Mouse (Mus musculus) embryonic facial prominence, embryonic 10.5 days (tissue): ENCODE results near the gene Tmem274. TPM values are rescaled to one million over a fixed set of nuclear protein-coding genes. Genes with fewer than 3 reads are reported as not detected.
"Not testable (repeated sequence)": the region's sequence is repeated elsewhere in the genome, so short reads cannot be mapped to it uniquely, and the experiment has no call there.

ENCODE experiments used
- DNase-seq: peaks from one replicate; pipeline ENCODE4 v3.0.0-alpha.2; 2017; ENCODE audit warnings: low spot score
- H3K27ac ChIP-seq: fragments of 300-500 bp; sonication (generic); replicated peaks from 2 replicates; pipeline ENCODE4 v1.5.1; 2016; ENCODE audit warnings: mild to moderate bottlenecking
- H3K27me3 ChIP-seq: fragments of 300-500 bp; sonication (generic); replicated peaks from 2 replicates; pipeline ENCODE4 v1.6.1; 2016; ENCODE audit warnings: low read depth, mild to moderate bottlenecking; ENCODE audit not compliant: poor library complexity, severe bottlenecking
- H3K36me3 ChIP-seq: fragments of 300-500 bp; sonication (generic); replicated peaks from 2 replicates; pipeline ENCODE4 v1.6.1; 2016; ENCODE audit warnings: mild to moderate bottlenecking, moderate library complexity
- H3K4me1 ChIP-seq: fragments of 300-500 bp; sonication (generic); 2 replicates; pipeline ENCODE4 v1.6.1; 2016
- H3K4me3 ChIP-seq: fragments of 300-500 bp; sonication (generic); 2 replicates; pipeline ENCODE4 v1.5.1; 2016; ENCODE audit warnings: mild to moderate bottlenecking, moderate library complexity
- H3K9me3 ChIP-seq: fragments of 300-500 bp; sonication (generic); 2 replicates; pipeline ENCODE4 v1.6.1; 2016; ENCODE audit warnings: mild to moderate bottlenecking
- WGBS: fragments of 180-500 bp; shearing (Covaris S2); methylation state at CpG from one replicate; pipeline ENCODE4 v1.1.7; 2016; 5-methylcytosine and 5-hydroxymethylcytosine counted together
- polyA plus RNA-seq: library from polyadenylated mRNA; unstranded; fragments of >200 nt; fragmentation: Nextera tagmentation; extraction: Ambion mirVana; gene quantifications from 2 replicates; pipeline ENCODE4 v1.2.1, GENCODE M21; 2016

Tmem274 gene
- polyA plus RNA-seq, 1 experiment from 2014 or later: 0.77 TPM

- H3K4me3 ChIP-seq, H3K27me3 ChIP-seq, H3K36me3 ChIP-seq, H3K4me1 ChIP-seq, H3K9me3 ChIP-seq, H3K27ac ChIP-seq, DNase-seq: not testable (repeated sequence)
- WGBS: 86% methylated on average over 27 of the region's 27 CpGs
Measured at GRCm38 (mm10) chr4:149457163-149457562, 20.0 kb upstream of the Tmem274 start.

GRCm38 (mm10) chr4:149457831-149458430 is 19.2 kb upstream of the Tmem274 start:
- H3K27me3 ChIP-seq: no peaks in the 10 kb centered on the region
- no peaks in the 10 kb centered on the region for H3K9me3 ChIP-seq
- H3K27ac ChIP-seq: no peak overlapping the region
- 82% methylated on average over 6 of the region's 6 CpGs for WGBS
- H3K4me1 ChIP-seq: no peaks in the 10 kb centered on the region
- no peaks in the 10 kb centered on the region for H3K36me3 ChIP-seq
- no peak overlapping the region for H3K4me3 ChIP-seq
- no peak for DNase-seq

DNA sequence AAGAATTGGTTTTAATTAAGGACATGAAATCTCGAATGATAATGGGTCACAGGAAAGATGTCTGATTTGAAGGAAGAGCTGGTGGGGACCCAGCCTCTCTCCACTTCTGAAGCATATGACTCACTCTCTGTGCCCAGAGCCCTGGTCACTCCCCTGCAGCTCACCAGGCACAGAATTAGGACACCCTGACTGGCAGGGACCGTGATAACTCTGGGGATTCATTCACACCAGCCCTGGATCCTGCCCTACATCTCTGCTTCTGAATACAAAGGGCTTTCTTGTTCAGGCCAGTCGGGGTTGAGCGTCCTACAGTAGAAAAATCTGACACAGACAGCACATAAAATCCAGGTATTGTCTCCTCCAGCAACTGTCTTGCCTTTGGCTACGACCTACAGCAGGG is 18.7 kb upstream of the Tmem274 start:
- 0 out of 2 replicates have a peak, but pooled peaks cover under 1% of the 10 kb centered on the region for H3K4me1 ChIP-seq
- 48% methylated on average over 5 of the region's 5 CpGs for WGBS
- H3K27ac ChIP-seq: no peak overlapping the region
- no peaks in the 10 kb centered on the region for H3K9me3 ChIP-seq
- DNase-seq: no peak
- H3K4me3 ChIP-seq: no peak overlapping the region
- H3K27me3 ChIP-seq: no peaks in the 10 kb centered on the region
- H3K36me3 ChIP-seq: no peaks in the 10 kb centered on the region

- H3K4me1 ChIP-seq: 0 out of 2 replicates have a peak, but pooled peaks cover 2% of the 10 kb centered on the region
- no peak for DNase-seq
Measured at GRCm38 (mm10) chr4:149459425-149459824, 17.8 kb upstream of the Tmem274 start.

GRCm38 (mm10) chr4:149460475-149460874 is 16.7 kb upstream of the Tmem274 start:
- H3K9me3 ChIP-seq, H3K4me3 ChIP-seq, DNase-seq, H3K36me3 ChIP-seq, H3K4me1 ChIP-seq, H3K27me3 ChIP-seq, H3K27ac ChIP-seq: not testable (repeated sequence)
- 95% methylated on average over 2 of the region's 2 CpGs for WGBS

More at GRCm38 (mm10) chr4:149459425-149459824, 17.8 kb upstream of the Tmem274 start:
- no peak overlapping the region for H3K4me3 ChIP-seq
- WGBS: 75% methylated on average over 1 of the region's 1 CpGs
- no peaks in the 10 kb centered on the region for H3K9me3 ChIP-seq
- no peaks in the 10 kb centered on the region for H3K27me3 ChIP-seq
- no peaks in the 10 kb centered on the region for H3K36me3 ChIP-seq
- no peak overlapping the region for H3K27ac ChIP-seq

DNA sequence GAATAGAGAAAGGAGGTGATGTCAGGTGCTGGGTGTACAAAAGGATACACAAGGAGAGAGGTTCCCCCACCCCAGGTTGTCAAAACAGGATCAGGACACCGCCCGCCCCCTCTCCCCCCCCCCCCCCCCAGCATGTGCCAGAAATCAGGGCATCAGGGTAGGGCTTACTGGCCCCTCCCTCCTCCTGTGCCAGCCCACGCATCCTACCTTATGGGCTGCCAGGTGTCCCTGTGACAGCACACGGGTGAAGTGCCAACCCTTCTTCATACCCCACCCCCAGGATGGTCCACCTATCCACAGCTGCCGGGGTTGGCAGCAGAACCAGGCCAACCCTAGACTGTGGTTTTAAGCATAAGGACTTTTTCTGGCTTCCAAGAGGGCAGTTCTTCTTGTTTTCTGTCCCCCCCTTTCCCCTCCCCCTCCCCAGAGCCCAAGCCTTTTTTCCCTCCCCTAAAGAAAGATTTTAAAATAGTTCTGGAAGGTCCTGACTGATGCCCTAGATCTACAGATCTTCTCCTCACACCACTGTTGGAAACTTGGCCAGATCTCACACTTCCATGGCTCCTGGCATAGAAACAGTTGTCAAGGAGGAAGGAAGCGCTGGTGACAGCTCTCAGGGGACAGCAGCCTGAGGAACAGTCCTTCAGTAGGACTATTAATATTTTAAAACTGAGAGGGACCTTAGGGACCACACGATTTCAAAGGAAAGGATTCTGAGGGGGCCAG is 15.4 kb upstream of the Tmem274 start:
- Histone ChIP-seq H3K4me3 (no peak overlapping the region), H3K27ac (no peak overlapping the region), H3K9me3 (no peaks in the 10 kb centered on the region), H3K27me3 (no peaks in the 10 kb centered on the region), H3K36me3 (peaks cover 8% of the 10 kb centered on the region; the same call in 1 of the 2 replicates), H3K4me1 (0 out of 2 replicates have a peak, but pooled peaks cover 2% of the 10 kb centered on the region)
- DNase-seq: no peak
- WGBS: 82% methylated on average over 7 of the region's 7 CpGs

- WGBS: 81% methylated on average over 6 of the region's 6 CpGs
Measured at GRCm38 (mm10) chr4:149462305-149462971, 14.7 kb upstream of the Tmem274 start.

DNA sequence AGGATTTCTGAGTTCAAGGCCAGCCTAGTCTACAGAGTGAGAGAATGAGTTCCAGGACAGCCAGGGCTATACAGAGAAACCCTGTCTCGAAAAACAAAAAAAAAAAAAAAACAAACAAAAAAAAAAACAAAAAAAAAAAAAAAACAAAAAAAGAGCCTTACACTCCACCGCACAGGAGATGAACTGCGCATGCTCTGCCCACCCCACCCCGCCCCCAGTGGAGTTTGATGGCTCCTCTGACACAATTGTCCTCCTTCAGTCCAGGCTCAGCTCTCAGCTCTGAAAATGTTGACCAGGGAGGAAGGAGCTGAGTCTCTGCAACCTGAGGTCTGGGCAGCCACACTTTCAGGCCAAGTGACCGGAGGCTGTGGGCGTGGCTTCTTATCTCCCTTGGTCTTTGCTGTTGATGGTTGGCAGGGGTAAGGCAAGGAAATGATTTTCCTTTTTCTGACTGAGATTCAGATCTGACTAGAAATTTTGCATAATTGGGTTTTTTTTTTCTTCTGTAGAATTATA is 13.7 kb upstream of the Tmem274 start:
- DNase-seq: no peak
- Histone ChIP-seq H3K27ac (no peak overlapping the region), H3K9me3 (no peaks in the 10 kb centered on the region), H3K4me3 (no peak overlapping the region), H3K27me3 (no peaks in the 10 kb centered on the region), H3K4me1 (0 out of 2 replicates have a peak, but pooled peaks cover 2% of the 10 kb centered on the region), H3K36me3 (peaks cover 14% of the 10 kb centered on the region)
- 70% methylated on average over 6 of the region's 6 CpGs for WGBS

More at GRCm38 (mm10) chr4:149462305-149462971, 14.7 kb upstream of the Tmem274 start:
- Histone ChIP-seq H3K4me1 (0 out of 2 replicates have a peak, but pooled peaks cover 2% of the 10 kb centered on the region), H3K27me3 (no peaks in the 10 kb centered on the region), H3K27ac (no peak overlapping the region), H3K36me3 (peaks cover 8% of the 10 kb centered on the region), H3K9me3 (no peaks in the 10 kb centered on the region), H3K4me3 (no peak overlapping the region)
- no peak for DNase-seq

DNA sequence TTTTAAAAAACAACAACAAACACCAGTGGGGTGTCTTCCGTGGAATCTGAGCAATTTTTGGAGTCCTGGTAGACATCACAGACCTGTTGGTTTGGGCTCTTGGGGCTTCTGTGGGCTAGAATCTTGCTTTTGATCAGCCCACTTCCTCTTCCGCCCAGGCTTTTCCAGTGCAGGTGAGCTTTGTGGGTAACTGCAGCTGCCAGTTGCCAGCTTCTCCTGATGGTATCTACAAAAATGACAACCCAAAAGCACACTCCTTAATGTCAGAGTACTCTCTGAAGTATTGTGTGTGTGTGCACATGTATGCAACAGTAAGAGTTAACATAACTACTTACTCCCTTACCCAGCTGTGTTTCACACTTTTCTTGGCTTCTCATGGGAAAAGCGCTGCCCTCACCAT is 7.6 kb upstream of the Tmem274 start:
- no peaks in the 10 kb centered on the region for H3K4me1 ChIP-seq
- no peaks in the 10 kb centered on the region for H3K27me3 ChIP-seq
- H3K4me3 ChIP-seq: no peak overlapping the region
- H3K9me3 ChIP-seq: no peaks in the 10 kb centered on the region; the same call in 1 of the 2 replicates
- WGBS: 95% methylated on average over 3 of the region's 3 CpGs
- H3K36me3 ChIP-seq: peaks cover 55% of the 10 kb centered on the region
- no peak for DNase-seq
- H3K27ac ChIP-seq: no peak overlapping the region

GRCm38 (mm10) chr4:149475096-149475495 is 2.1 kb upstream of the Tmem274 start:
- 83% methylated on average over 7 of the region's 7 CpGs for WGBS

DNA sequence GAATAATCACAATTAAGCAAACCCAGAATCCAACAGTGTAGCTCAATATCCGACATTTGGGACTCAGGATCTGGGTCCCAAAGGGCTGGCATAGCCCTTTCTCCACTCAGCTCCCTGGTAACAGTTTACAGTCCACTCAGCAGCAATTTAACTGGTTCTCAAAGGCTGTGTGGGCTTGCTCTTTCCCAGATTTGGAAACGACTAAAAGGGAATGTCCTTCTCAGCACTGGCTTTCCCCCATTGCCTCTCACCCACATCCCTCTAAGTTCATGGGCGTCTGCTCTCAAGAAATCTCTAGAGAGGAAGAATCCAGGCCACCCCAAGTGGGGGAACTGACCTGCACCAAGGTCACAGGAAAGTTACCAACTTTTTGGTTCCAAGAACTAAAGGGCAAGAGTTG is 7.4 kb downstream of the Tmem274 start:
- Histone ChIP-seq H3K4me1 (peaks cover 26% of the 10 kb centered on the region), H3K9me3 (no peaks in the 10 kb centered on the region), H3K4me3 (peak overlapping the region; percentile 95), H3K27me3 (no peaks in the 10 kb centered on the region), H3K27ac (peak overlapping the region; percentile 91), H3K36me3 (peaks cover 30% of the 10 kb centered on the region)
- 56% methylated on average over 3 of the region's 3 CpGs for WGBS
- DNase-seq: no peak

More at GRCm38 (mm10) chr4:149475096-149475495, 2.1 kb upstream of the Tmem274 start:
- H3K4me3 ChIP-seq: no peak overlapping the region
- H3K27ac ChIP-seq: no peak overlapping the region
- DNase-seq: no peak
- no peaks in the 10 kb centered on the region for H3K4me1 ChIP-seq
- no peaks in the 10 kb centered on the region; the same call in 1 of the 2 replicates for H3K9me3 ChIP-seq
- peaks cover 32% of the 10 kb centered on the region for H3K36me3 ChIP-seq
- no peaks in the 10 kb centered on the region for H3K27me3 ChIP-seq

DNA sequence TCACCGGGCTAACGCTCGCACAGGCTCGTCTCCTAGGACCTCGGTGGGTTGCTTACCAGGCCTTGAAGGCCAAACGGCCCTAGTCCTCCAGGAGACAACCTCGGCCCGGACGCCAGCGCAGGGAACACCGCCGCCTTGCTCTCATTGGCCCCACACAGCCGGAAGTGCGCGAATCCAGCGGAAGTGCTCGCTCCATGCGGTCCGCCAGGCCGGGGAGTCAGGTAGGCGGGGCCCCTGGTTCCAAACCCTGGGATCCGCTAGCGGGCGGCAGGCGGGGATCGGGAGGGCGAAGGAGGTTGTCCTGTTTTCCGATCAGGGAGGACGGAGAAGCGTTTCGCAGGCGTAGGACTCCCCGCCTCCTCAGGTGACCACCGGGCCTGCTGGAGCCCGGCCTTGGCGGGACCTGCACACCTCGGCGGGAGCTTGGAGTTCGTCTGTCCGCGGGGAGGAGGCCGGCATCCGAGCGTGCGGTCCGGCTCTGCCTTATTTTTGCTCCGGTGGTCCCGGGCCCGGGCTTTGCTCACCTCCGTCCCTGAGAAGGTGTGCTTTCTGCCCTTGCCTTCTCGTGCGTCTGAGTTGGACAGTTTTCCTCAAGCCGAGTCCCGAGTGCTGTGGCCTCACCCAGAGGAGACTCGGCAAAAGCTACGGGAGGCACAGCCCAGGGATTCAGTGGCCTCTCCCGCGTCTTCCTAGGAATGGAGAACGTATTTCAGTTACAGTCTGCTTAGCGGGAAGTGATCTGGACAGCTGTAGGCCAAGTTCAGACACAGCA is 8.1 kb downstream of the Tmem274 start, which contains the start of the genes Nmnat1 and Lzic:
Nmnat1 (minus strand) TSS at position 150 of the 772 bp plus-strand sequence.
Lzic (plus strand) TSS at position 177 of the 772 bp plus-strand sequence.
- DNase-seq: peak; percentile 98
- Histone ChIP-seq H3K36me3 (peaks cover 37% of the 10 kb centered on the region), H3K27ac (peak within 1 kb of the TSS; percentile 91), H3K27me3 (no peaks in the 10 kb centered on the region), H3K9me3 (no peaks in the 10 kb centered on the region), H3K4me3 (peak within 1 kb of the TSS; percentile 95), H3K4me1 (peaks cover 26% of the 10 kb centered on the region)
- under 1% methylated on average over 60 of the region's 60 CpGs for WGBS
